Mouse (Mus musculus) limb, embryonic 11.5 days (tissue): ENCODE data around the gene Riiad1. TPM values are rescaled to one million over a fixed set of nuclear protein-coding genes. Genes with fewer than 3 reads are reported as not detected.
A peak's percentile ranks its signal among the peaks of the same experiment; 100 is the strongest.

ENCODE experiments used
- ATAC-seq: fragments of 200-750 bp; cut with Nextera tagmentation; 2 replicates; pipeline ENCODE4 v1.8.0; 2017; ENCODE audit warnings: low read depth; ENCODE audit not compliant: insufficient number of reproducible peaks, low FRiP score, low TSS enrichment
- DNase-seq: peaks from one replicate; pipeline ENCODE4 v3.0.0-alpha.2; 2015; ENCODE audit warnings: low spot score
- H3K27ac ChIP-seq: fragments of 300-500 bp; sonication (generic); replicated peaks from 2 replicates; pipeline ENCODE4 v1.5.1; 2014; ENCODE audit warnings: low read depth, mild to moderate bottlenecking, low read length
- H3K27me3 ChIP-seq: fragments of 300-500 bp; sonication (generic); 2 replicates; pipeline ENCODE4 v1.6.1; 2014; ENCODE audit warnings: mild to moderate bottlenecking, low read length, mixed read lengths; ENCODE audit not compliant: control insufficient read depth, insufficient read depth
- H3K36me3 ChIP-seq: fragments of 300-500 bp; sonication (generic); 2 replicates; pipeline ENCODE4 v1.6.1; 2014; ENCODE audit warnings: mild to moderate bottlenecking, low read length, moderate library complexity, mixed read lengths; ENCODE audit not compliant: control insufficient read depth, insufficient read depth
- H3K4me1 ChIP-seq: fragments of 300-500 bp; sonication (generic); 2 replicates; pipeline ENCODE4 v1.6.1; 2014; ENCODE audit warnings: low read length, mixed read lengths; ENCODE audit not compliant: control insufficient read depth, insufficient read depth
- H3K4me2 ChIP-seq: fragments of 300-500 bp; sonication (generic); 2 replicates; pipeline ENCODE4 v1.6.1; 2014; ENCODE audit warnings: low read depth, mild to moderate bottlenecking, moderate library complexity; ENCODE audit not compliant: severe bottlenecking
- H3K4me3 ChIP-seq: fragments of 300-500 bp; sonication (generic); 2 replicates; pipeline ENCODE4 v1.5.1; 2014; ENCODE audit warnings: low read depth, low read length
- H3K9ac ChIP-seq: fragments of 300-500 bp; sonication (generic); 2 replicates; pipeline ENCODE4 v1.6.1; 2014; ENCODE audit warnings: mild to moderate bottlenecking, low read length
- H3K9me3 ChIP-seq: fragments of 300-500 bp; sonication (generic); 2 replicates; pipeline ENCODE4 v1.6.1; 2016; ENCODE audit warnings: low read length; ENCODE audit not compliant: control insufficient read depth
- WGBS: fragments of 180-500 bp; shearing (Covaris S2); extraction: QIAGEN DNeasy Blood & Tissue Kit; methylation state at CpG from one replicate; pipeline ENCODE4 v1.1.7; 2014; 5-methylcytosine and 5-hydroxymethylcytosine counted together
- polyA plus RNA-seq: library from polyadenylated mRNA; unstranded; fragments of >200 nt; fragmentation: Nextera tagmentation; extraction: Ambion mirVana; gene quantifications from 2 replicates; pipeline ENCODE4 v1.2.1, GENCODE M21; 2014

The Riiad1 gene
- polyA plus RNA-seq, 1 experiment from 2014 or later: 1.0 TPM

DNA sequence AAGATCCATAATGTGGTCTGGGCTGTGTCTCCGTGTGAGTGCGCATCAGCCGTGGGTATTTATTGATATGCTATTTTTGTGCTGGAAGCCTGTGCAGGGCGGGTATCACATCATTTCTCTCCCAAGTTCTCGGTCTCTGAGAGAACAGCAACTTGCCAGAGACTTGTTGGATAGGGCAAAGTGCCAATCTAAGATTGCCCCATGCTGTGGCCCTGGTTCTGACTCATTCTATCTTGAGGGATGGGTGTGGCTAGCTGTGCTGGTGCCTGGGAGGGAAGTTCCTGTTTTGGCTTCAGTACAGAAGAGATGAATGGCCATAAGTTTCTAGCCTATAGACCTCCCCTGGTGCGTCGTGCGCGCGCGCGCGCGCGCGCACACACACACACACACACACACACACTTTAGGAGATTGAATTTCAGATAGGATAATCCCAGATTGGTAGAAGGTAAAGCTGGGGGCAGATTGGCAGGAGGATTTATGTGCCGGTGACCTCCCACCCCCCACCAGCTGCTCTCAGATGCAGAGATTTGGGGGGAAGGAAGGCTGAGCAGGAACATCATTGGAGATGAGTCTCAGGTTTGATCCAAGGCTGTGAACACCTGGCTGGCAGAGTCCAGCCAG lies 2.7 kb upstream of the Riiad1 start:
- DNase-seq (no peak), ATAC-seq (no peak)
- Histone ChIP-seq H3K9ac (no peak overlapping the region), H3K4me1 (peaks cover 9% of the 10 kb centered on the region; the same call in 1 of the 2 replicates), H3K4me3 (no peak overlapping the region), H3K27ac (no peak overlapping the region), H3K36me3 (no peaks in the 10 kb centered on the region), H3K27me3 (peaks cover 8% of the 10 kb centered on the region; the same call in 1 of the 2 replicates), H3K4me2 (no peak overlapping the region), H3K9me3 (no peaks in the 10 kb centered on the region)
- WGBS: 86% methylated on average over 17 of the region's 17 CpGs

DNA sequence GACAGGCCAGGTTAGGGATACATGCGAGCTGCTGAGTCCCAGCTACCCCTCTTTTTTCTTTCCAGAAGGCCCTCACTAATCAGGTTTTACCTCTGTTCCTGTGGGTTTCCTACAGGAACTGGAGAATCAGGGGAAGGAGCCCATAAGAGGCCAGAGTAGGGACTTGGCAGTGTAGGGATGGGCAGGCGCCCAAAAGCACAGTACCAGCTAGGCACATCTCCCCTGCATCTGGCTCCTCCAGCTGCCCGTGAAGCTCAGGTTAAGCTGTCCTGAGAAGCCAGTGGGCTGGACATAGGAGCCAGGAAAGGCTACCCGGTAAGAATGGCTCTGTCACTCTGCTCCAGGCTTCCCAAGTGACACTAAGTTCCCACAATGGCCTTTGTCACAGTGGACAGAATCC lies 1.3 kb upstream of the Riiad1 start:
- 72% methylated on average over 4 of the region's 4 CpGs for WGBS

GRCm38 (mm10) chr3:94479564-94479963 lies 577 bp downstream of the Riiad1 start:
- peaks cover 8% of the 10 kb centered on the region; the same call in 1 of the 2 replicates for H3K27me3 ChIP-seq
- H3K9ac ChIP-seq: no peak overlapping the region
- peak; percentile 70 for DNase-seq
- ATAC-seq: no peak
- H3K4me3 ChIP-seq: no peak overlapping the region
- 2% methylated on average over 11 of the region's 11 CpGs for WGBS
- H3K4me1 ChIP-seq: peaks cover 13% of the 10 kb centered on the region; the same call in 1 of the 2 replicates
- H3K36me3 ChIP-seq: no peaks in the 10 kb centered on the region
- H3K9me3 ChIP-seq: no peaks in the 10 kb centered on the region
- H3K27ac ChIP-seq: no peak overlapping the region
- H3K4me2 ChIP-seq: peak overlapping the region; percentile 5; the same call in 1 of the 2 replicates

More for the DNA sequence above, 1.3 kb upstream of the Riiad1 start:
- ATAC-seq (no peak), DNase-seq (no peak)
- H3K4me3 ChIP-seq: no peak overlapping the region
- H3K27me3 ChIP-seq: peaks cover 8% of the 10 kb centered on the region; the same call in 1 of the 2 replicates
- H3K27ac ChIP-seq: no peak overlapping the region
- H3K4me1 ChIP-seq: peaks cover 12% of the 10 kb centered on the region; the same call in 1 of the 2 replicates
- no peak overlapping the region for H3K4me2 ChIP-seq
- H3K36me3 ChIP-seq: no peaks in the 10 kb centered on the region
- H3K9me3 ChIP-seq: no peaks in the 10 kb centered on the region
- H3K9ac ChIP-seq: no peak overlapping the region; the same call in 1 of the 2 replicates

DNA sequence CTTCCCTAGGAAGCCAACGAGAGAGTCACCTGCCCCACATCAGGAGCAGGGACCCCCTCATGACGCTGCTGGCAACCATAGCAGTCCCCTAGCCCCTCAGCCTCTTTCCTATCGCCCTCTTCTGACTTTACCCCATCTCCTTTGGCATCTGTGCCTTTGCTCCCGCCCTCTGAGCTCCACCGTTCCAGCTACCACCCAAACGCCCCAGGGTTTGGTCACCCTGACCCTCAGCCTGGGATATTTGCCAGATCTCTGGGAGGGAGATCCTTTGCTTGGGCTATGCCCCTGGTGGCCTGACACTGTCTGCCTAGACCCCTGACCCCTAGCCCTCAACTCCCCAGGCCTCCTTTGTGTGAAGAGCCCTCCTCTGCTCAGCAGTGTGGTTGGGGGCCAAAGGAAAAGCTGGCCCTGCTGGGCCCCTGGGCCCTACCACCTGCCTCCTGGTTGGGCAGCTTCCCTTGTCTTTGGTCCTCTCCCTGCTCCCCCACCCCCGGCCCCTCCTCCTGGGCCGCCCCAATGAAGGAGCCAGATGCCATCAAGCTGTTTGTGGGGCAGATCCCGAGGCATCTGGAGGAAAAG lies 1.5 kb downstream of the Riiad1 start:
- DNase-seq (no peak), ATAC-seq (no peak)
- Histone ChIP-seq H3K36me3 (no peaks in the 10 kb centered on the region), H3K27ac (no peak overlapping the region), H3K9me3 (no peaks in the 10 kb centered on the region), H3K4me2 (no peak overlapping the region), H3K9ac (no peak overlapping the region), H3K27me3 (peaks cover 8% of the 10 kb centered on the region; the same call in 1 of the 2 replicates), H3K4me1 (peaks cover 8% of the 10 kb centered on the region; the same call in 1 of the 2 replicates), H3K4me3 (0 out of 2 replicates have a peak overlapping the region, but pooled peaks have one; percentile 3)
- 13% methylated on average over 9 of the region's 9 CpGs for WGBS

DNA sequence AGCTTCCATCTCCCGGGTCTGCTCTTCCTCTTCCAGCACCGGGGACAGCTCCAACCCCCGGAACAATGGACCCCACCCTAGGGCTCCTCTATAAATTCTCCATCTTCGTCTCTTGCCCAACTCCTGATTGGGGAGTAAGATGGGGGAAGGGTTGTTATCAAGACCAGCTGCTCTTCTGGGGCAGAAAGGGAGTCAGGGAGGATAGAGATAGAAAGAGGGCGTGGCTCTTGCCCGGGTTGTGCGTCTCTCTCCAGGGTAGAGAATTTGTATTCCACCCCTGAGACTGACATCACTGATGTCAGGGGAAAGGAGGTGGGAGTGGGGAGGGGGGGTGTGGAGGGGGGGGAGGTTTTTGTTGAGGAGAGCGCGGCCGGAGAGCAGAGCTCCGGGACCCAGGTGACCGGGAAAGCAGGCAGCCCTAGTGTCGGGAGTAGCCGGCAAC lies 2.1 kb downstream of the Riiad1 start, which contains the start of gene Celf3:
Gene Celf3 (plus strand): TSS at position 315 of the 442 bp plus-strand sequence.
- ATAC-seq (0 out of 2 replicates have a peak, but pooled peaks have one; percentile 26), DNase-seq (peak; percentile 53)
- WGBS: under 1% methylated on average over 12 of the region's 14 CpGs
- Histone ChIP-seq H3K36me3 (no peaks in the 10 kb centered on the region), H3K9me3 (no peaks in the 10 kb centered on the region), H3K4me3 (0 out of 2 replicates have a peak within 1 kb of the TSS, but pooled peaks have one; percentile 3), H3K4me2 (no peak within 1 kb of the TSS), H3K9ac (no peak within 1 kb of the TSS), H3K27me3 (peaks cover 8% of the 10 kb centered on the region; the same call in 1 of the 2 replicates), H3K27ac (no peak within 1 kb of the TSS), H3K4me1 (peaks cover 8% of the 10 kb centered on the region; the same call in 1 of the 2 replicates)

DNA sequence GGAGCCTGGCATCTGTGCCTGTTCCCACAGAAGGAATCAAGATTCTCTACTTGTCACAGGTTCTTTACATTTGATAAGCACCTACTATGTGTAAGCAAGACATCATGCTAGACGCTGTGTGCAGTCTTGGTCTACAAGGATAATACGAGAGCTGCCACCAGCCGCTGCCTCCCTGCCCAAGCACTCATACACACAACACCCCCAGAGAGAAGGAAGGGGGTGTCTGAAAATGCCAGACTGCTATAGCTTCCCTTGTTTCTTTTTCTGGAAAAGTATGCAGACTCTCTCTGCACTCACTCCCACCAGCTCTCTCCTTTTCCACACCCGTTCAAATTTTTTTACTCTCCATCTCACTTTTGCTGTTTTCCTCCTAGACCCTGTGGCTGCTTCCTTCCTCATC lies 2.7 kb downstream of the Riiad1 start:
- no peak overlapping the region for H3K4me3 ChIP-seq
- ATAC-seq (no peak), DNase-seq (no peak)
- 63% methylated on average over 4 of the region's 4 CpGs for WGBS
- no peak overlapping the region for H3K4me2 ChIP-seq
- H3K27me3 ChIP-seq: peaks cover 8% of the 10 kb centered on the region; the same call in 1 of the 2 replicates
- H3K9ac ChIP-seq: no peak overlapping the region
- peaks cover 9% of the 10 kb centered on the region for H3K4me1 ChIP-seq
- H3K9me3 ChIP-seq: no peaks in the 10 kb centered on the region
- H3K27ac ChIP-seq: no peak overlapping the region
- no peaks in the 10 kb centered on the region for H3K36me3 ChIP-seq

GRCm38 (mm10) chr3:94476301-94477035 lies 3.7 kb downstream of the Riiad1 start:
- H3K27ac ChIP-seq: no peak overlapping the region
- peaks cover 13% of the 10 kb centered on the region for H3K4me1 ChIP-seq

More at GRCm38 (mm10) chr3:94476301-94477035, 3.7 kb downstream of the Riiad1 start:
- no peak overlapping the region for H3K4me2 ChIP-seq
- 34% methylated on average over 8 of the region's 8 CpGs for WGBS
- H3K9ac ChIP-seq: no peak overlapping the region
- DNase-seq (peak; percentile 36), ATAC-seq (no peak)
- no peaks in the 10 kb centered on the region for H3K9me3 ChIP-seq
- no peak overlapping the region for H3K4me3 ChIP-seq
- H3K36me3 ChIP-seq: no peaks in the 10 kb centered on the region
- peaks cover 8% of the 10 kb centered on the region; the same call in 1 of the 2 replicates for H3K27me3 ChIP-seq
